Mouse (Mus musculus): ENCODE results near the gene Abcd3.

DNA sequence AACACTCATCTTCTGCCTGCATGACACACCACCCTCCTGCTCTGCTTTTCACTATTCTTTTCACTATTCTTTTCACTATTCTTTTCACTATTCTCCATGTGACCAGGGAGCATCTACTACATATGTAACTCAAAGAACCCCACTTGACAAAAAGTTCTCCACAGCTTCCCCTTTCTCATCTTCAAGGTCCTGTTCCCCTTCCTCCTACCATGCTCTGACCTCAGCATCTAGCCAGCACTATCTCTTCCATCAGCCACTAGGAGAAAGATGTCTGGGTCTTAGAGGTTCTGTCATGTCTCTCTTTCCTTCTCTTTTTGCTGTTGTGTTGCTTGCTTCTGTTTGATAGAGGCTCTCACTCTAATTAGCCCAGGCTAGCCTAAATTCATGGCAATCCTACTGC lies 49.1 kb downstream of the Abcd3 start:
- no peak for TF ChIP-seq CTCF (IDR thresholded peaks at IDR 0.05; ENCODE audit: borderline replicate concordance, extremely low read depth, insufficient read depth, insufficient read length)
- no peak for TF ChIP-seq POLR2A (IDR thresholded peaks at IDR 0.05; ENCODE audit: borderline replicate concordance, extremely low read depth, insufficient read depth, insufficient read length, poor library complexity, severe bottlenecking)

Data from brain, embryonic 14.5 days (tissue).